Mouse (Mus musculus) megakaryocyte, adult 5-6 weeks (primary cell): ENCODE measurements around the gene Igf2r. TPM values are rescaled to one million over a fixed set of nuclear protein-coding genes. Genes with fewer than 3 reads are reported as not detected.

Experiments used
- ATAC-seq: 2 replicates; pipeline ENCODE4 v1.8.0; 2016; ENCODE audit warnings: mild to moderate bottlenecking, inconsistent platforms; ENCODE audit not compliant: poor library complexity, severe bottlenecking
- total RNA-seq, 2 experiments: library from RNA; stranded (forward) in 1 of 2; stranded (reverse) in 1 of 2; fragments of 153-499, 151-499 nt in 1 of 2; fragments of 221-1000, 200-1000 nt in 1 of 2; gene quantifications; 2 replicates each; pipeline versions ENCODE4 v1.2.3 to v1.2.4; 2015 to 2017

Igf2r gene
- total RNA-seq, 2 experiments from 2014 or later: 0.69 to 3.7 TPM

- no peak for ATAC-seq
Observed at GRCm38 (mm10) chr17:12721118-12721886, 48.2 kb downstream of the Igf2r start.

- no peak for ATAC-seq
Observed at GRCm38 (mm10) chr17:12718251-12718650, 51.2 kb downstream of the Igf2r start.

- ATAC-seq: no peak
Observed at GRCm38 (mm10) chr17:12717445-12717844, 52.0 kb downstream of the Igf2r start.

DNA sequence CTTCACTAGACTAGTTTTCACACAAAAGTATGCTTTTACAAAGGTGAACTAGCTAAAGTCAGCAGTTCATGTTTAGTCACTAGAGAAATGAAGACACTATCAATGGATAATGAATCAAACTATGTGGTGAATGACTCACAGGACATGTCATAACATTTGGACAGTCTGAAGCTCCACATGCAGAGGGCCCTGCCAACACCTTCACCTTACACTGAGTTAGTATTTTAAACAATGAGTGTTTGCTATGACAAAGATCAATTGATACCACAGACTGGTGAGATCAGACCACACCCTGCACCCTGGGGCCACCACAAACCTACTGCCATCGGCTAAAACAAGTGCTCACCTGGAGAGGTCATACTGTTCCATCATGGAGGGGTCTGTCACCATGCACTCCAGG lies 54.4 kb downstream of the Igf2r start:
- ATAC-seq: no peak

GRCm38 (mm10) chr17:12714080-12714561 lies 55.3 kb downstream of the Igf2r start:
- peak; percentile 69 for ATAC-seq

DNA sequence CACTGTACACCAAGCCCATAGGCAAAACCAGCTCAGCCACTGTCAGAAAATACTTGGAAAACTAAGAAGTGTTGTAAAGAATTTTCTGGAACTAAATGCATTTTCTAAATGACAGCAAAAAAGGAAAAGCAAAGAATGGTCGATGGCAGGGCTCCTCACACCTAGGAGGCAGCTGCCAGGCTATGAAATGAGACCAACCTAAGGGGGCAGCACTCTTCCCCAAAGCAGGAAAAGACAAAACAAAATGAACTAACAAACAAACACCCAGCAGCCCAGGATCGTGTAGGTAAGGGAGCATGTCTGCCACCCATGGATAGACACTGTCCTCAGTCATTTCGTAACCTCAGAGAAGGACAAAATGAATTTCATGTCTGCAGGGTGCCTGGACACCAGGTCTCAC lies 56.5 kb downstream of the Igf2r start:
- no peak for ATAC-seq

- ATAC-seq: no peak
Observed at GRCm38 (mm10) chr17:12712191-12712590, 57.3 kb downstream of the Igf2r start.

- ATAC-seq: no peak
Observed at GRCm38 (mm10) chr17:12710976-12711375, 58.5 kb downstream of the Igf2r start.

DNA sequence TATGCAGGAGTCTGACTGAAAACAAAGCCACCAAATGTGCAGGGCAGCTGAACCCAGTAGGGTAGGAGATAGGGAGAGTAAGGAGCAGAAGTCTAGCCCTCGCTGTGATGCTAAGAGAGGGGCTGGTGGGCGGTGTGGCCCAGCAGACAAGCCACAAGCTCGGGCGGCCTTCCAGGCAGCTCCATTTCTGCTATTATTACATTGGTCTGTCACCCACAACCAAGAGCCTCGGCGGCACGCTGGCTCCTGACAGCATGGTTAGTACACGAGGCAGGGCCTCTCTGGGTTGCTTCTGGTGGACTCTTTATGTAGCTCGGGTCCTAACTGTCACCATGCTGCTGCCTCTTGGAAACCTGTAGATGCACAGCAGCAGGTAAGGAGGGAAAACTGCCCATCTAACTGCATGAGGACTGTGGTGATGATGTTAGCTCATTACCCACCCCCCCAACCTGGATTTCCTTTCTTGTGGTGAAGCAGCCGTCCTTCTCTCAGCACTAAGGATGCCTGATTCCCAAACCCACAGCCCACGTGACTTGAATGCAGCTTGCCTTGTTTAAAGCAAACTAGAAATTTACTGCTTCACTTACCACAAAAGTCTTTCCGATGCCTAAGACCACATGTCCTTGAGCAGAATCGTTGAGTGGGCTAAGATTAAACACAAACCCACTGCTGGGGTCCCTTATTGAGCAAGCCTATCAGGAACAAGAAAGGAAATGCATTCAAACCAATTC lies 59.2 kb downstream of the Igf2r start:
- ATAC-seq: no peak

GRCm38 (mm10) chr17:12708398-12708797 lies 61.1 kb downstream of the Igf2r start:
- ATAC-seq: no peak

- no peak for ATAC-seq
Observed at GRCm38 (mm10) chr17:12706590-12707049, 62.8 kb downstream of the Igf2r start.

- ATAC-seq: no peak
Observed at GRCm38 (mm10) chr17:12702901-12703300, 66.6 kb downstream of the Igf2r start.

DNA sequence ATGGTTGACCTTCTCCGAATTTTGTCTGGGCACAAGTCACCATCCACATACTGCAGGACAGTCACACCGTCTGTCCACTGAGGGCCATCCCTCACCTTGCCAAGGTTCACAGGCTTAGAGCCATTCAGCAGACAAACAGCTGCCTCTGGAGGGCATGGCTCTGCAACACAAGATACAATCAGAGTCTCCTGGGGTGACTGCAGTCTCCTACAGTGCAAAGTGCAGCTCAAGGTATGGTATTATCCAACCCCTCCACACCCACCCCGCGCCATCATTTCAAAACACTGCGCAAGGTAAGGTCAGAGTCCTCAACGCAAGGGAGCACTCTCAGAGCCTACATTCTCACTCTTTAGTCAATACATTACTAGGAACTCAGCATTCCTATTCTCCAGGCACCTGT lies 69.1 kb downstream of the Igf2r start:
- no peak for ATAC-seq

- peak; percentile 40; the same call in 1 of the 2 replicates for ATAC-seq
Observed at GRCm38 (mm10) chr17:12691899-12692298, 77.6 kb downstream of the Igf2r start.

GRCm38 (mm10) chr17:12689537-12689936 lies 79.9 kb downstream of the Igf2r start:
- ATAC-seq: no peak

DNA sequence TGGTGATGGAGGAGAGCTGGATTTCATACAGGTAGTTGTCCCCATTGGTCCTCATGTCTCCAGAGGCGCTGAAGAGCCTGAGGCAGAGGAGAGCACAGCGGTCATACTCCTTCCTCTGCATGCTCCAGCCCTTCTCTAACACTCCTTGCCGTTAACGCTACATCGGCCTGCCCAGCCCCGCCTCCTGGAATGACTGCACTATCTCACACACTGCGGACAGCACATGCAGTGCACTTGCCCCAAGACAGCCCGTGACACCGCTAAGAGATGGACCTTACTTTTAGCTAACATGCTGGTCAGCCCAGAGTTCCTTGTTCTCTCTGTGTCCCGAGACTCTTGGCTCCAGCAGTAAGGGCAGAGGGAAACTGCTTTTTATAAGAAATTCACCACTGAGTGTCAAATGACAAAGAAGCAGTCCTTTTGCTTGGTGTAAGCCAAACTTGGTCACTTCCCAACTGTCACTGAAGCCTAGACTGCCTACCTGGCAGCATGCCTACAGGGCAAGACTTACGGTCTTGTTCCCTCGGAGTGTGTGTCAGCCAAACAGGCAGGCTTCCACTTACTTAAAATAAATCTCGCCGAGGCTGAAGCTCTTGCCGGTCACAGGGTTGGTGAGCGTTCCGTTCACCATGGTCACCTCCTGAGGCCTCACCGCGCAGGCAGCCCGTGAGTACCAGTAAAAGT lies 80.9 kb downstream of the Igf2r start:
- ATAC-seq: no peak

GRCm38 (mm10) chr17:12684928-12685624 lies 84.4 kb downstream of the Igf2r start:
- ATAC-seq: no peak

GRCm38 (mm10) chr17:12684412-12684811 lies 85.1 kb downstream of the Igf2r start:
- ATAC-seq: no peak

DNA sequence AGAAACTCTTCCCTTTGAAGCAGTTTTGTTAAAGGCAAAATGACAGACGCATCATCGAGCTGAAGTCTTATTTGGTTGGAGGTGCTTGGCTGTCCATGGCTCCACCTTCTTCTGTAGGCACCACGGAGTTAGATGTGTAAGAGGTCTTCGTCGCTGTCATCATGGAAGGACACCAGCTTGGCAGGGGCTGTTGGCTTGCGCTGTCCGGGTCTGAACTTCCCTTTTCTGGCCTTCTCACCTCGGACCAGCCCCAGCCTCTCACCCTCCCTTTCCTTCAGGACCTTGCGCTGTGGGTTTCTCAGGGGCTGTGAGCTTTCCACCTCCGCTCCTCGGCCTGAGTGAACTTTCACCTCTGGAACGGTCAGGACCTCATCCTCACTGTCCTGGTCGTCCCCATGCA lies 85.9 kb downstream of the Igf2r start:
- ATAC-seq: no peak

DNA sequence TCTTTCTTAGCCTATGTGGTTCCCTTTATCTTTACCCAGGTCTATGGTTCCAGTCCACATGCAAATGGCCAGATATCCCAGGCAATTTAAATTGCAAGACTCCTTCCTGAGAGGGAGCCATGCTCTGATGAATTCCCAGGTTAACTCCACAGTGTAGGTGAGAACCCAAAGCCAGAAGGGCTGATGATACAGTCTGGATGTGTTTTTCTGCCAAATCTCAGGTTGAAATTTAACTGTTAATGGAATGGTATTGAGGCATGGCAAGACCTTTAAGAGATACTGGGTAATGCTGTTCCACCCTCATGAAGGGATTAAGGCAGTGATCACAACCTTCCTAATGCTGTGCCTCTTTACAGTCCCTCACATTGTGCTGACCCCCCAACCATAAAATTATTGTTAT lies 91.2 kb downstream of the Igf2r start:
- ATAC-seq: no peak

DNA sequence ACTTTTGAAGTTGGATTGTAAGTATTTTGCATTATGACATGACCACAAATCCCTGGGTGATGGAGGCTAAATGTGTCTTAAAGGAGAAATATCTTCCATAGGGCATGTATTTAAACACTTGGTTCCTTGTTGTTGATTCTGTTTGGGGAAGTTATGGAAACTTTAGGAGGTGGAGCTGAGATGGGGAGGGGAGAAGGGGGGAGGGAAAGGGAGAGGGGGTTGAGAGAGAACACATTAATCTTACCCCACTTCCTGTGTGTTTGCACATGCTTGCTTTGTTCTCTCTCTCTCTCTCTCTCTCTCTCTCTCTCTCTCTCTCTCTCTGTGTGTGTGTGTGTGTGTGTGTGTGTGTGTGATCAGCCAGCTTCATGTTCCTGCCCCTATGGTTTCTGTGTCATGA lies 92.3 kb downstream of the Igf2r start:
- peak; percentile 51 for ATAC-seq
